Mouse (Mus musculus) cortical plate, adult 2 months (tissue): ENCODE measurements around the gene Slc27a1.

ENCODE experiments used
- CTCF ChIP-seq: fragments of 200-500 bp; IDR thresholded peaks from 2 replicates; pipeline ENCODE4 v1.5.1; 2011; ENCODE audit warnings: mild to moderate bottlenecking, control low read depth, low read length; ENCODE audit not compliant: insufficient read depth; ENCODE audit errors: extremely low read depth
- POLR2A ChIP-seq: fragments of 200-500 bp; IDR thresholded peaks from 2 replicates; pipeline ENCODE4 v1.6.1; 2011; ENCODE audit warnings: mild to moderate bottlenecking, low read length, control low read depth; ENCODE audit not compliant: insufficient read depth; ENCODE audit errors: extremely low read depth

GRCm38 (mm10) chr8:71593556-71594323, 25.1 kb downstream of the Slc27a1 start:
- no peak for TF ChIP-seq CTCF
- no peak for TF ChIP-seq POLR2A
